Mouse (Mus musculus): ENCODE measurements around the gene Arf4.

The Arf4 gene

GRCm38 (mm10) chr14:26637851-26638707 is at the start of gene Arf4:
TSS of gene Arf4 (plus strand) at chr14:26638074.
- peak; percentile 98 for DNase-seq

- DNase-seq = no peak
These were observed 46.5 kb upstream of the Arf4 start for GRCm38 (mm10) chr14:26591353-26591752.

- no peak for DNase-seq
These were observed 44.5 kb upstream of the Arf4 start for GRCm38 (mm10) chr14:26593281-26593895.

GRCm38 (mm10) chr14:26595167-26595566 is 42.7 kb upstream of the Arf4 start:
- DNase-seq = no peak

- no peak for DNase-seq
These were observed 42.0 kb upstream of the Arf4 start for GRCm38 (mm10) chr14:26595695-26596365.

GRCm38 (mm10) chr14:26605354-26605753 is 32.5 kb upstream of the Arf4 start:
- DNase-seq = peak; percentile 8

GRCm38 (mm10) chr14:26609674-26610073 is 28.2 kb upstream of the Arf4 start:
- DNase-seq = no peak

- no peak for DNase-seq
These were observed 27.2 kb upstream of the Arf4 start for GRCm38 (mm10) chr14:26610689-26611088.

- no peak for DNase-seq
These were observed 12.6 kb upstream of the Arf4 start for GRCm38 (mm10) chr14:26625301-26625700.

- no peak for DNase-seq
These were observed 11.2 kb upstream of the Arf4 start for GRCm38 (mm10) chr14:26626605-26627140.

- DNase-seq = peak; percentile 32
These were observed 636 bp upstream of the Arf4 start for GRCm38 (mm10) chr14:26637025-26637850.

GRCm38 (mm10) chr14:26638708-26639084 is 822 bp downstream of the Arf4 start:
- DNase-seq = peak; percentile 78

- no peak for DNase-seq
These were observed 1.4 kb downstream of the Arf4 start for GRCm38 (mm10) chr14:26639251-26639650.

GRCm38 (mm10) chr14:26639961-26640360 is 2.1 kb downstream of the Arf4 start:
- DNase-seq = peak; percentile 41

GRCm38 (mm10) chr14:26643006-26643624 is 5.2 kb downstream of the Arf4 start:
- DNase-seq = no peak

GRCm38 (mm10) chr14:26645989-26646650 is 8.2 kb downstream of the Arf4 start:
- no peak for DNase-seq

GRCm38 (mm10) chr14:26647811-26648210 is 9.9 kb downstream of the Arf4 start:
- no peak for DNase-seq

- DNase-seq = no peak
These were observed 14.0 kb downstream of the Arf4 start for GRCm38 (mm10) chr14:26651901-26652300.

- DNase-seq = no peak
These were observed 20.3 kb downstream of the Arf4 start for GRCm38 (mm10) chr14:26658178-26658577.

- DNase-seq = no peak
These were observed 22.4 kb downstream of the Arf4 start for GRCm38 (mm10) chr14:26660233-26660632.

- DNase-seq = no peak
These were observed 24.1 kb downstream of the Arf4 start for GRCm38 (mm10) chr14:26662016-26662415.

Measured in lung, postnatal 36 days (tissue).